Mouse (Mus musculus): Measurements from ENCODE around the gene Rhod.

- TF ChIP-seq CTCF (IDR thresholded peaks at IDR 0.05) (no peak), EP300 (IDR thresholded peaks at IDR 0.05; ENCODE audit: insufficient read depth, low read depth, low read length) (no peak)
Observed at GRCm38 (mm10) chr19:4449230-4449629, 10.0 kb upstream of the Rhod start.
